Mouse (Mus musculus): ENCODE measurements around the gene Slc50a1.

The Slc50a1 gene

DNA sequence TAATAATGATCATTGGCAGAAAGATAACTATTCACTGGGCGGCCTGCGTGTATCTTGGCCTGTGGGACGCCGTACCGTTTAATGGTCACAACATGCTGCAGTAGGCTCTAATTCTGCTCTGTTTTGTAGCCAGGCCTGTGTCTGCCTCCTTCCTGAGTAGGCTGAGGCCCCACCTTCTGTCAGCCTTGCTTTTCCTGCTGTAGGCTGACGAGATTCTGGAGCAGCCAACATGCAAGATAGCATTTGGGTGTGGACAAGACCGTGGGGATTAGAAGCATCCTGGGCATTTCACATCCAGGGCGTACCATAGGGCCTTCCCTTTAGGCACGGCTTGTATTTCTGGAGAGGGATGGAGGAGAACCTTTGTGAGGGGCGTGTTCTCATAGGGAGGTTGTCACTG, 8.0 kb downstream of the Slc50a1 start:
- DNase-seq (ENCODE audit: low read depth): no peak

DNA sequence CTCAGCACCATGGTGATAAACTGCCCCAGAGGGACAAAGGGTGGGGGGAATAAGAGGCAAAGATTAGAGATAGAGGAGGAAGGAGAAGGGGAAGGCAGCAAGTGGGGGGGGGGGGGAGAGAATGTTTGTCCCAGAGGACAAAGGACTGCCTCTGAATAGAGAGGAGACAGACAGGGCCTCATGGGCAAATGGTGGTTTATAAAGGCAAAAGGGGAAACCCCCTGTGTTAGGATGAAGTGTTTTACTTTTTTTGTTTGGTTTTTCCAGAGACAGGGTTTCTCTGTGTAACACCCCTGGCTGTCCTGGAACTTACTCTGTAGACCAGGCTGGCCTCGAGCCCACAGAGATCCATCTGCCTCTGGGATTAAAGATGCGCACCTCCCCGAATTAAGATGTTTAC, 10.2 kb downstream of the Slc50a1 start:
- DNase-seq (ENCODE audit: low read depth): no peak

DNA sequence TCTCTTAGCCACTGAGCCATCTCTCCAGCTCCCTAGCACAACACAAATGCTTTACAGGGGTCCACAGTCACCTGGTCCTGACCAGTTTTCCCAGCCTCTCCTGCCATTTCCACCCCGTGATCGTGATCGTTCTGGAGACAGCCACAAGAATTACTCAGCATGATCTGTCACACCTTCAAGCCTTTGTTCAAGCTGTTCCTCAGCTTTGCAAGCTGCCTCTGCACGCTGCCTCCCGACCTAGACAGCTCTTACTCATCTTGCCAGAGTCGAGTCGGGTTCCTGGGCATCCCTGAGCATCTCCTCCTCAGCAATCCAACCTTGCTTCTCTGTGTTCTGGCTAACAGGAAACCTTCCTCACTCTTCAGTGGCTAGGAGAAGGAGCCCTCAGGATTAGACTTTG, 11.3 kb downstream of the Slc50a1 start, which contains the start of gene Dpm3:
Gene Dpm3 (plus strand): TSS at position 283 of the 400 bp plus-strand sequence.
- DNase-seq (ENCODE audit: low read depth): no peak

DNA sequence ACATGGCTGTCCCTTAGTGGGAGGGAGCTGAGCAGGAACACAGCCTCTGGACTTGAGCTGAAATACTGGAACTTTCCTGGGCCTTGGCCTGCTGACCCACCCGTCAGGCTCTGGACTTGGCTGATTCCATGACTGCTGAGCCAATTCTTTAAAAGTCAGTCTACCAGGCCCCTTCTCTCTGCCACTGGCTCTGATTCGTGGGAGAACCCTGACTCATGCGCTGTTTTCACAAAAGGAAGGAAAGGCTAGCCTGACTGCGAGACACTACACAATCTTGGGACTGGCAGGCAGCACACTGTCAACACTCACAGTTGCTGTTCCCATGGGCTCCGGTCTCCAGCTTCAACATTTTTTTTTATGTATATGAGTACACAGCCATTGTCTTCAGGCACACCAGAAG, 14.2 kb downstream of the Slc50a1 start:
- peak; percentile 58 for DNase-seq (ENCODE audit: low read depth)

DNA sequence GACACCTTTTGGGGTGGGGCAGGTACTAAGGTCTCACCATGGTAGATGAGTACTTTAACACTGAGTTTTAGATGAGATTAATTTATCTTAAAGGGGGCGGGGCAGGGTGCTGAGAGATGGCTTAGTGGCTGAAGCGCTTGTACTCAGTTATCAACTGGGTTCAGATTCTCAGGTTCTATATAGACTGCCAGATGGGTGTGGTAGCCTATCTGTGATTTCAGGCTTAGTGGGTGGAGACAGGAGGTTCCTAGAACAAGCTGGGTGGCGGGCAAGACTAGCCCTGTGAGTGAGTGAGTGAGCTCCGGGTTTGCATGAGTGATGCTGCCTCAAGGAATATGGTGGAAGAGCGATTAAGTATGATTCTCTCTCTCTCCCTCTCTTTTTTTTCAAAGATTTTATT, 15.4 kb downstream of the Slc50a1 start:
- DNase-seq (ENCODE audit: low read depth): no peak

DNA sequence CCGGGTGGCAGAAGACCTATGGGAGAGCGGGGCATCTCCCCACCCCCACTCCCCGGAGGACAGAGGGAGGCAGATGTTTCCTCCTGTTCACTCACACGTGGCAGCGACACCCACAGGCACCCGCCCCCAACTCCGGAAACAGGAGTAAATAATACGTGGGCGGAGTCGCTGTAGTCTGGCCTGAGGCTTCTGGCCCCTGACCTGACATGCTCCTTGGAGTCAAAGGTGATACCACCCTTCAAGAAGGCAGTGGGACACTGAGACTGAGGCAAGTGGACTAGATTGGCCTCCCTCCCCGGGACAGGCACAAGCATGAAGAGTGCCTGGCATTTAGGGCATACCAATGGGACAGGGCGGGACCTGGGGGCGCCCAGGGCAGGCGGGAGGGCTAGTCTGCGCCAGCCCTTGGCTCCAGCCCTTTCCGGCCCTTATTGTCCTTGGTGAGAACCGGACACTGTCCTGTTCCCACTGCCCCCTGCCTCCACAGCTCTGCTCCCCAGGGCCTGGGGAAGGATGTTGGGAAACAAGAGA, 18.9 kb downstream of the Slc50a1 start:
- no peak for DNase-seq (ENCODE audit: low read depth)

DNA sequence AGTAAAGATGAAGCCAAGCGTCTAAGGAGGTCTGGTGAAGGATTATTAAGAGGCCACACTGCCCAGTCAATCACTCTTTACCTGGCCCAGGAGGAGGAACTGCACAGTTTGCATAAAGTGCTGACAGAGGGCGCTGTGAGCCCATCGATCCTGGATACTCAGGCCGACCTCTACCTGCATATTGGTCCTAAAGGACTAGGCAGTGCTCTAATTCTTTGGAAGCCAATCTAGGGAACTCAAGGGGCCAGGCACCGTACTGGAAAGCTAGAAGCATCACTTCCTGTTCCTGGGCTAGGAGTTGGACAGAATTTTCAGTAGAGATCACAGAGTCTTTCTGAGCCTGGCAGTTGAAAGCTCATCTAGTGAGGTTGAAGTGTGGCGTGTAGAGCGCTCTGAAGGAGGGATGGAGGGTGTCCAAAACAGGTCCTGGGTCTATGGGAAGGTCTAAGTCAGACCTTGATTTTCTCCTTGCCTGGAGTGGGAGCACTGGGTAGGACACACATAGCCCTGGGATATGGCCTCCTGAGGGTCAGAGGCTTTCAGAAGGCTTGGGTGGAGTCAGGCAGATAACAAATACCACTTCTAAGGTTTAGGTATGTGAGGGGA, 19.8 kb downstream of the Slc50a1 start:
- peak; percentile 76 for DNase-seq (ENCODE audit: low read depth)

DNA sequence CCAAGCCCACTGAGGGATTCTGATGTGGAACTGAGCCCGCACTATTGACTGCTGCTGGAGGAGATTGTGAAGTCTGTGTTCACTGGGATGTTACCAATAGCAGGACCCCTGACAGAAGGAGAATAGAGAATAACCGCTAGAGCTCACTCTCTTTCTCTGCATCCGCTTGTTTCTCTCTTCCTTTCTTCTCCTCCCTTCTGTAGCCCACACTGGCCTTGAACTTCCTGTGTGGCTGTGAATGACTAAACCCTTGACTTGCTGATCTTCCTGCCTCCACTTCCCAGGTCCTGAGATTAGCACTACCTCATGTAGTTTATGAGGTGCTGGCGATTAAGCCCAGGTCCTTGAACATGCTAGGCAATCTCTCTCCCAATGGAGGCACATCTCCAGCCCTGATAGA, 22.9 kb downstream of the Slc50a1 start:
- no peak for DNase-seq (ENCODE audit: low read depth)

DNA sequence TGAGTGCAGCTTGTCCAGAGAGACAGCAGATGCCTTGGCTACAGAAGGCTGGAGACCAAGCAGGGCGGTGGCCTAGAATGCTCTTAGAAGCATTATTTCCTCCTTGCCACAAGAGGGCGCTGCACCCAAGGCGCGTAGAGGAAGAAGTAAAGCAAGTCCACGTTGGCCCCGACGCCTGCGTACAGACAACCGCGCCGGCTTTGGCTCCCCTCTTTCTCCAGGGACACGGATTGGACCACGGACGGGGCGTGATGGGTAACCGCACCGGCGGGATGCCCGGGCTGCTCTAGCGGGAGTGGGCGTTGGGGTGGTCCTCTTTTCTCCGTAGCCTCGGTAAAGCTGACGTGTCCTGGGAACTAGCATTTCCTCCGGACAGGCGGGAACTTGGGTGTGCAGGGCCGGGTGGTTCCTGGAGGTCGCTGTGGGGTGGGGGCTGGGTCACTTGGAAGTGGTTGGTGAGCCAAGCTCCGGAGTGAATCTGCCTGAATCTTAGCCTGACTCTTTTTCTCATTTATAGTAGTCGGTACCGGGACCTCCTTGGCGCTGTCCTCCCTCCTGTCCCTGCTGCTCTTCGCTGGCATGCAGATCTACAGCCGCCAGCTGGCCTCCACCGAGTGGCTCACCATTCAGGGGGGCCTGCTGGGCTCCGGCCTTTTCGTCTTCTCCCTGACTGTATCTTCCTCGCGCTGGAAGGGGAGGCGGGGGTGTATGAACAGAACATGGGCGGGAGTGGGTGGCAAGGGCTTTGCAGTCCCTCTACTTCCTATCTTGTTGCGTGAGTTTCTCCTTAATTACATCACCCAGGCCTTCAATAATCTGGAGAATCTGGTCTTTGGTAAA, 23.9 kb downstream of the Slc50a1 start, which contains the start of gene Trim46:
Gene Trim46 (minus strand): TSS at position 49 of the 840 bp plus-strand sequence.
- DNase-seq (ENCODE audit: low read depth): peak; percentile 95

DNA sequence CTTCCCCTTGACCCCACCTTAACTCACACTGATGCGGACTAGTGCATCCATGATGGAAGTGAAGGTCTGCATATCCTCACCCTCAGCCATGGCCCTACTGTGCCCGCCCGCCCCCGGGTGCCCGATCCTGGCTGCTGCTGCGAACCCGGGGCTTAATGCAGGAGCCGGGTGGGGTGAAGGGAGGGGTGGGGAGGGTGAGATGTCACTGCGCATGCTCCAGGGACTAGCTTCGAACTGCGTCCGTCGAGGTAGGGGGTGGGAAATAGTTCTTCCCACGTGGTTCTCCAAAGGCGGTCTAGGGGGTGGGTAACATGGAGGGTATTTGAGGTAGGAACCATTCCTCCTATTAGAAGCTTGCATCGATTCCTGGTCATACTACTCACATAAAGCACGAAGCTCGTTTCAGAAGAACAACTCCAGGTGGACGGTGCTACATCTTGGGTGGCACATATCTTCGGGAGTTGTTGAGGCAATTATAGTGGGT, 24.6 kb downstream of the Slc50a1 start, which contains the start of gene Krtcap2:
Gene Krtcap2 (plus strand): TSS at position 279 of the 484 bp plus-strand sequence.
- DNase-seq (ENCODE audit: low read depth): peak; percentile 86

DNA sequence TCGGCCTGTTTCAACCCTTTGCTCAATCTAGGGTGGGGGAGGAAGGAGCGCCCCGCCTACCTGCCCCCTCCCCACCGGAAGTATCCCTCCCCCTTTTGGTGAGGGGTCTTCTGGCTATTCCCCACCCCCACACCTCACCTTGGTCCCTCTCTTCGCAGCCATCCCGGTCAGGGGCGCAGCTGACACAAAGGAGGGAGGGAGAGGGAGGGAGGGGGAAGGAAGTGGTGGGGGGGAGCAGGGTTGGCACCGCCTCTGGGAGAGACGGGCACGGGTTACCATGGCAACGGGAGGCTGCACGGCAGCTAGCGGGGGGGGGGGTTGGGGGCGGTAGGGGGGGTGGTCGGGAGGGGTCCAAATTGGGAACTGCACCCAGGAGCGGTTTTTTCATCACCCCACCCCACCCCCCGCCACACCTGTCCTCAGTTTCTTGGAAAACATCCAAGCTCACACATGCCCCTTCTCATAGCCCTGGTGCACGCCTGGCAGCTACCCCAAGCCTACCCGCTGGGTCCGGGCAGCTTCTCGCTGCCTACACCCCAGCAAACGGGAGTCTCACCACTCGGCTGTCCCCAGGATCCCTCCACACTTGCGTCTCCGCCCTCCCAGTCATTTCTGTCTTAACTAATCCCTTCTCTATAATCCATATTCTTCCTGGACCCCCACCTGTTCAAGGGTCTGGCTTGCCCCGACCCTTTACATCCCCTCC, 25.2 kb downstream of the Slc50a1 start:
- DNase-seq (ENCODE audit: low read depth): peak; percentile 77

DNA sequence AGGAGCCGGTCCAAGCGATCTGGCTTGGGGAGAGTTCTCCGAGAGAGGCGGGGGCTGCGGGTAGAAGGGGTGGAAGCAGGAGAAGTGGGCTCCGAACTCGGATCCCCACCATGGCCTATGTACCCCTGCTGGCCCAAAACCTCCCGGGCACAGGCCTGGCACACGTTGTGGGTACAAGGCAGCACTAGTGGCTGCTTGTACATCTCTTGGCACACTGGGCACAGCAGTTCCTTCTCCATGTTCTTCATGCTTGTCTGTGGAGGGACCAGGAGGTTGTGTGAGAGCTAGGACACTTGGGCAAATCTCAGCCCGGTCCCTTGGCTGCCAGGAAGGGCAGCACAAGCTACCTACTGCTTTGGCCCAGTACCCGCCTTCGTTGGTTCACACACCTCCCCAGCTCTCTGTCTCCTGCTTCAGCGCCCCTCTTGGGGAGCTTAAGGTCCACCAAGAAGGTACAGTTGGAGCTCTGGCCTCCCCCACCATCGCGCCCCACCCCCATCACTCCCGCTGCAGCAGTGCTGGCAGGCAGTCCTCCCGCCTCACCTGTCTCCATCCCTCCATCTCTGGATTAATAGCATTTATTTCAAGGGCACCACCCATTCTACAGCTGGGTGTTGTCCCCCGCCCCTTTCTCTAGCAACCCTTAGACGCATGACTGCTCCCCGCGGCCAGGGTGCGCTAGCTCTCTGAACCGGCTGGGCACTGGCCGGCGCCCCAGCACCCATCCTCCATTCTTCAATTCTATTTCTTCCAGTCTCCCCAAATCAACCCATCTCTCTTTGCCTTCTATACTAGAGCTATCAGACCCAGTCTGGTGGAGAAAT, 26.0 kb downstream of the Slc50a1 start:
- DNase-seq (ENCODE audit: low read depth): peak; percentile 79

DNA sequence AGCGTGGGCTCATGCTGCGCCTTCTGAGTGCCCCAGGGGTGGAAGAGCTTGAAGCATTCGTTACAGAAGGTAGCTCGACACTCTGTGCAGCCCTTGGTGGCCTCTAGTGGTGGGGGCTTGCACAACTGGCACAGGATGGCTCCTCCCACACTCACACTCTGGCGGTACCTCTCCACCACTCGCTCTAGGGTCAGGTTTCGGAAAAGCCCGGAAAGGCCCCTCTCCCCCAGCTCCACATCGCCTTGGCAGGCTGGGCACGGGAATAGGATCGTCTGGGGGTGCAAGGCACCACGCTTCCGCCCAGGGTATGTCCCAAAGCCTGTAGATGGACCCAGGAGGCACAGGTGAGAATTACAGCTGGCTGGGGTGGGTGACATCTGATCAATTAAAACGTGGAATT, 26.8 kb downstream of the Slc50a1 start:
- DNase-seq (ENCODE audit: low read depth): peak; percentile 39

DNA sequence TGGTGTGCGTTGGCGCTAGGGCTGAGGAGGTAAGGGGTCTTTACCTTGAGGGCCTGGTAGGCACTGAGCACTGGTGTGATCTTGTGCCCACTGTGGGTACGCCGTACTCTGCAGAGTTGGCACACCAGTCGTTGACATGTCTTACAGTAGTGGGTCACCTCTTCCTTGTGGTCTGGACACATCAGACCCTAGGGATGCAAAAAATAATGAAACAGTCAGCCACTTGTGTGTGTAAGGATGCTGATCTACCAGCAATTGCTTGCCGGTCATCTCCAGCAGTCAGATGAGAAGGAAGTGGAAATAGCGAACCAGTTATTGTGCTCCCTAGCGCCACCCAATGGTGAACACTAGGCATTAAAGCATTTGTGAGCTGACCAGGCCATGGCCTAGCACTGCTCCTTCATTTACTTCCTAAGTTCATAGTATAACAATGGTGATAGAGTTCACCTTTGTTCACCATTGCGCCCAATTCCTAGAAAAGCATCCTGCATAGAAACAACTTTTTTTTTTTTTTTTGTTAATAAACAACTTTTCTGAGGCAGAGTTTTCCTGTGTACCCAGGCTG, 28.0 kb downstream of the Slc50a1 start:
- DNase-seq (ENCODE audit: low read depth): peak; percentile 78

DNA sequence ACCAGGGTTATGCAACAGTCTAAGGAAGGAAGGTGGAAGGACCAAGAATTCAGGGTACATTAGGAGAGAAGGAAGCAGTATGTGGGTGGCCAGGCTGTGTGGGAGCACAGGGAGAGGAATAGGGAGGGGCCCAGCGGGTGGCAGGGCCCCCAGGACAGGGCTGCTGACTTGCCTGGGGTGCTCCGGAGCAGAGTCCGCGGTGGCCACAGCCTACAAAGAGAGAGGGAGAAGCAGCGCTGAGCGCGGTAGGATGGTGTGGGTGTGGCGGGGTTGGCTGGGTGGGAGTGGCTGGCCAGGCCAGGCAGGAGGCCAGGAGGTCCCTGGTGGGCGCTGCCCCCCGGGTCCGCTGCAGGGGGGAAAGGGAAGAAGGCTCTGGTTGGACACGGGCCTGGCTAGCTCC, 31.9 kb downstream of the Slc50a1 start:
- DNase-seq (ENCODE audit: low read depth): no peak

DNA sequence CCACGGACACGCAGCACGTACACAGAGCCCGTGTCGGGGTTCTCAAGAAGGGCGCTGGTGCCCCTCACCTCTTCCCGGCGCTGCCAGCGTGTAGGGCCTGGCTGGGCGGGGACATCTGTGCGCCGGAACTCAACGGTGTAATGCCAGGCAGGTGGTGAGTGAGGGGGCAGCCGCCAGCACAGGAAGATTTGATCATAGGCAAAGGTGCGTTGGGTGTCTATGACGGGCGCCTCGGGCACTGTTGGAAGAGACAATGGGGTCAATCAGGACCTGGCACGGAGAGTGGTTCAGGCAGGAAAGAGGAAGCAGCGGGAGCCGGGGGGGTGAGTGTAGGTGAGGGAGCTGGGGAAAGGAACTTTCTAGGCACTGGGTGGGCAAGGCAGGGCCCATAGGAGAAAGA, 32.7 kb downstream of the Slc50a1 start:
- no peak for DNase-seq (ENCODE audit: low read depth)

DNA sequence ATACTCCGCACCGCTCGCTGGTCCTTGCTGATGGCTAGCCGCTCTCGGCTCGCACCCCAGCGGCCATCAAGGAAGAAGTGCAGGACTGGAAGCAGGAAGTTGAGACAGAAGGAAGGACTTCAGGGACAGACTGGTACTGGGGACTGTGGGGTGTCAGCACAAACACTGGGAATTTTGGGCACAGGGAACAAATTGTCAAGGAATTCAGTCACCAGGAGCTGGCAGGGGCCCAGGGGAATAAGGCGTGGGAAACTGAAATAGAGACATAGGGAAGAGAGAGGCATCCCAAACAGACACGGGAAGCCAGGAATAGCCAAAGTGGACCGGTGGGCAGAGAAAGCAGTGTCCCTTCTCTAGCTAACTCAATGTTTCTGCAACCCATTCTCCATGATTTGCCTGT, 33.9 kb downstream of the Slc50a1 start:
- no peak for DNase-seq (ENCODE audit: low read depth)

DNA sequence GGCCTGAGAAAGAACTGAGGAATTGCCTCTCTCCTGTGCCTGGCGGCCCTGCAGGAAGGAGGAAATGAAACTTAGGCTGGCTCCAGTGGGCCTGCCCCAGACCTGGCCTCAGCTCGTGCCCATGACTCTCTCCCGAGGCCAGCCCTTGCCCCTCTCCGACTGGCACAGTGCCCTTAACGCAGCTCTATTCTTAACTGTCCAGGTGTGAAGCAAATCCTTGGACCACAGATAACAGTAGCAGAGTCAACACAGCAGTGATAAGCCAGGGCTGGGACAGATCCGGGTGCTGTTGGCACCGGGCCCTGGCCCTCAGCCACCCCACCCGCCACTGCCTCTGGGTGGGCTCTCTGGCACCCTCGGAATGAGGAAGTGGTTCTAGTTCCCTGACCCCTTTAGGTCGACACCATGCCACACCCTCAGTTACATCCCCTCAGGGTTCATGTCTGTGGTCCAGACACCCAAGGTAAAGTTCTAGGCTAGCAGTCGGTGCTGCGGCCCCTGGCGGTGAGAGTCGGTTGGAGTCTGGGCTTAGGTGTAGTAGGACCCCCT, 36.7 kb downstream of the Slc50a1 start:
- no peak for DNase-seq (ENCODE audit: low read depth)

DNA sequence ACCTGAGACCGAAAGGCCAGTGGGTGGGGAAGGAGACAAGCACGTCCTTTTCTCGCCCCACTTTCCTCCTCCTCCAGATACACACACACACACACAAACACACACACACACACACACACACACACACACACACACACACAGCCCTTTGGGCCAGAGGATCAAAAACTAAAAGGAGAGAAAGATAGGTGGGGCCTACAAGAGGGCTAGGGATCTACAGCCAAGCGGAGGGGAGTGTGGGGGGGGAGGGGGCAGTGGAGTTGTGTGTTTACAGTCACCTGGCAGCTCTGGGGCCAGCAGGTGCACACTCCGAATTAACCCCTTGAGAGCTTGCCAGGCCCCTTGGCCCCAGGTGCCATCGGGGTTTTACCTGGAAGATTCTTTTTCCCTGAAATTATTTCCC, 37.8 kb downstream of the Slc50a1 start:
- DNase-seq (ENCODE audit: low read depth): no peak

DNA sequence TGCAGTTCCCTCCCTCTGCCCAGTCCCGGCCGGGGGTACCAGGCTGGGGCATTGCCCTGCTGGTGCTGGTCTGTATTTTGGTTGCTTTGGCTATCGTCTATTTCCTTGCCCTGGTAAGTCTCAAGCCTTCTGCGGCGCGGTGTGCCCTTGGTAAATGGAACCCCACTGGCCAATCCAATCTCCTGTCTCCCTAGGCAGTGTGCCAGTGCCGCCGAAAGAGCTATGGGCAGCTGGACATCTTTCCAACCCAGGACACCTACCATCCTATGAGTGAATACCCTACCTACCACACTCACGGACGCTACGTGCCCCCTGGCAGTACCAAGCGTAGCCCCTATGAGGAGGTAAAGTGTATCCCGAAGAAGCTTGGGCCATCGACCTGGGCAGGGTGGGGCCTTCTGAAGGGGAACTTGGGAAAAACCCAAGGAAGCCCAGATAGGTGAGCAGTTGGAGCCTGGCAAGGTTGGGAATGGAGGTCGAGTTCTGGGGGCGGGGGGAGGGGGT, 38.5 kb downstream of the Slc50a1 start:
- no peak for DNase-seq (ENCODE audit: low read depth)

DNA sequence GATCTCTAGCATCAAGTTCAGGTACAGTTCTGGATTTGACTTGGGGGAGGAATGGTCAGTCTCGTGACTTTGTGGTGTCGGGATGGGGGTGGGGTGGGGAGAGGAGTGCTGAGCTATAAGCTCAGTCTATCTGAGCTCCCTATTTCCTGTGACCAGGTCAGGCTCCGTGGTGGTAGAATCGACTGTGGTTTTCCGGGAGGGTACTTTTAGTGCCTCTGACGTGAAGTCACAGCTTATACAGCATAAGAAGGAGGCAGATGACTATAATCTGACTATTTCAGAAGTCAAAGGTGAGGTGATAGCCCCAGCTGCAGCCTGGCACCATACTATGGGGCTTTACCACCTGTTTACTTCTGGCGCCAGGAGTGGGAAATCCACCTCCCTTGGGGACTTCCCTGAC, 39.0 kb downstream of the Slc50a1 start:
- no peak for DNase-seq (ENCODE audit: low read depth)
